Mouse (Mus musculus) left cerebral cortex, adult 2 months (tissue): ENCODE data around the gene Dnm3. TPM values are rescaled to one million over a fixed set of nuclear protein-coding genes. Genes with fewer than 3 reads are reported as not detected.

Source experiments
- DNase-seq, 2 experiments: peaks; one replicate each; pipeline ENCODE4 v3.0.0; 2021 to 2022; ENCODE audit warnings: low spot score in 2 of 2, mixed read lengths in 1 of 2; ENCODE audit errors: extremely low spot score in 1 of 2
- H3K27ac ChIP-seq: fragments of 200-600 bp; 2 replicates; pipeline ENCODE4 v1.8.1; 2022
- H3K4me3 ChIP-seq: fragments of 200-600 bp; 2 replicates; pipeline ENCODE4 v1.8.1; 2022
- CTCF ChIP-seq: fragments of 200-600 bp; IDR thresholded peaks from 2 replicates; pipeline ENCODE4 v1.8.1; 2022; ENCODE audit warnings: antibody characterized with exemption, mild to moderate bottlenecking, moderate library complexity
- intact Hi-C: fragments of 180-260 bp; cut with DNase I; formaldehyde crosslinking; loops from one replicate; pipeline ENCODE4 v1.15.1; 2025
- total RNA-seq, 2 experiments: library from RNA; stranded (reverse); gene quantifications; 2 replicates each; pipeline ENCODE4 v1.2.3; 2021

Gene Dnm3
- total RNA-seq, 2 experiments from 2014 or later = 102 to 103 TPM

DNA sequence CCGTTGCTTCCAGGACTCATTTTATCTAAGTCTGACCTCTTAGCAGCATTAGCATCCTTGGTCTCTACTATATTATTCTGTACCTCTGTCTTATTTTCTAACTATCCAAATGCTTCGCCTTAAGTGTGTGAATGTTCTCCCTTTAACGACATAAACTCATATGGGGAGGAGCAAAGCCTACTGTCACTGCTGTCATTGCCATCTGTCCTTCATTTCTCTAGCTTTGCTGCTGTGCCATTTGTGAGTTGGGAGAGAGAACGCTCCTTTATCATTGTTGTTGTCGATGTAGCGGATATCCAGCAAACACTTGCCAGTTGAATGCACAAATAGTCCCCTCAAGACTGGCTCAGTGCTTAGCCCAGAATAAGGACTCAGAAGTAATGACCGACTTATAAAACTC, 335.5 kb downstream of the Dnm3 start:
- no peak for TF ChIP-seq CTCF
- DNase-seq = no peak
- intact Hi-C loops = no loop called here
- H3K27ac ChIP-seq = no peak overlapping the region
- H3K4me3 ChIP-seq = no peak overlapping the region

- no peak for DNase-seq
- no peak overlapping the region for H3K27ac ChIP-seq
- no peak overlapping the region for H3K4me3 ChIP-seq
- intact Hi-C loops = no loop called here
- no peak for TF ChIP-seq CTCF
These were observed 341.5 kb downstream of the Dnm3 start for GRCm38 (mm10) chr1:162136328-162136727.

- H3K4me3 ChIP-seq = no peak overlapping the region
- H3K27ac ChIP-seq = no peak overlapping the region
- TF ChIP-seq CTCF = no peak
- intact Hi-C loops = no loop called here
- DNase-seq = no peak
These were observed 342.2 kb downstream of the Dnm3 start for GRCm38 (mm10) chr1:162135451-162136213.

GRCm38 (mm10) chr1:162134651-162135066, 343.2 kb downstream of the Dnm3 start:
- no peak overlapping the region for H3K4me3 ChIP-seq
- intact Hi-C loops = no loop called here
- H3K27ac ChIP-seq = no peak overlapping the region
- no peak for TF ChIP-seq CTCF
- no peak for DNase-seq

GRCm38 (mm10) chr1:162132908-162133641, 344.8 kb downstream of the Dnm3 start:
- no peak overlapping the region for H3K27ac ChIP-seq
- intact Hi-C loops = no loop called here

GRCm38 (mm10) chr1:162126856-162127792, 350.7 kb downstream of the Dnm3 start:
- intact Hi-C loops = no loop called here
- no peak for DNase-seq
- no peak for TF ChIP-seq CTCF
- Histone ChIP-seq H3K27ac (no peak overlapping the region), H3K4me3 (no peak overlapping the region)

More at GRCm38 (mm10) chr1:162132908-162133641, 344.8 kb downstream of the Dnm3 start:
- no peak for TF ChIP-seq CTCF
- DNase-seq = no peak
- no peak overlapping the region for H3K4me3 ChIP-seq

GRCm38 (mm10) chr1:162124396-162124795, 353.4 kb downstream of the Dnm3 start:
- no peak for TF ChIP-seq CTCF
- H3K4me3 ChIP-seq = no peak overlapping the region

GRCm38 (mm10) chr1:162121441-162122200, 356.2 kb downstream of the Dnm3 start:
- no peak for DNase-seq
- intact Hi-C loops = no loop called here
- Histone ChIP-seq H3K4me3 (no peak overlapping the region), H3K27ac (no peak overlapping the region)
- no peak for TF ChIP-seq CTCF

More at GRCm38 (mm10) chr1:162124396-162124795, 353.4 kb downstream of the Dnm3 start:
- no peak for DNase-seq
- intact Hi-C loops = no loop called here
- no peak overlapping the region for H3K27ac ChIP-seq

- no peak overlapping the region for H3K4me3 ChIP-seq
- no peak overlapping the region for H3K27ac ChIP-seq
These were observed 368.4 kb downstream of the Dnm3 start for GRCm38 (mm10) chr1:162109437-162109813.

GRCm38 (mm10) chr1:162108726-162109436, 369.0 kb downstream of the Dnm3 start:
- DNase-seq = no peak
- intact Hi-C loops = no loop called here
- H3K27ac ChIP-seq = no peak overlapping the region; the same call in 1 of the 2 replicates

More at GRCm38 (mm10) chr1:162109437-162109813, 368.4 kb downstream of the Dnm3 start:
- intact Hi-C loops = no loop called here
- no peak for DNase-seq
- TF ChIP-seq CTCF = no peak

More at GRCm38 (mm10) chr1:162108726-162109436, 369.0 kb downstream of the Dnm3 start:
- no peak for TF ChIP-seq CTCF
- H3K4me3 ChIP-seq = no peak overlapping the region
